Mouse (Mus musculus) liver, embryonic 14.5 days (tissue): ENCODE results near the gene Rgs16.

ENCODE experiments used
- CTCF ChIP-seq: IDR thresholded peaks from 2 replicates; pipeline ENCODE4 v1.5.1; 2016; ENCODE audit warnings: antibody characterized with exemption, low read depth, control low read depth
- EP300 ChIP-seq: IDR thresholded peaks from 2 replicates; pipeline ENCODE4 v1.6.1; 2016; ENCODE audit warnings: antibody characterized with exemption, low read depth

GRCm38 (mm10) chr1:153709451-153709850, 30.7 kb upstream of the Rgs16 start:
- no peak for TF ChIP-seq CTCF
- no peak for TF ChIP-seq EP300
